Mouse (Mus musculus): ENCODE data around the gene Peak1.

GRCm38 (mm10) chr9:56420236-56420635, 2.4 kb upstream of the Peak1 start:
- TF ChIP-seq CTCF (IDR thresholded peaks at IDR 0.05; ENCODE audit: low read depth, low read length), result no peak
- no peak for TF ChIP-seq POLR2A (IDR thresholded peaks at IDR 0.05; ENCODE audit: borderline replicate concordance, low read depth, low read length)

All from bone marrow macrophage, adult 2 months (primary cell).